Comparison of ENCODE assay signal across 25 mouse cellular contexts in the genomic region with DNA sequence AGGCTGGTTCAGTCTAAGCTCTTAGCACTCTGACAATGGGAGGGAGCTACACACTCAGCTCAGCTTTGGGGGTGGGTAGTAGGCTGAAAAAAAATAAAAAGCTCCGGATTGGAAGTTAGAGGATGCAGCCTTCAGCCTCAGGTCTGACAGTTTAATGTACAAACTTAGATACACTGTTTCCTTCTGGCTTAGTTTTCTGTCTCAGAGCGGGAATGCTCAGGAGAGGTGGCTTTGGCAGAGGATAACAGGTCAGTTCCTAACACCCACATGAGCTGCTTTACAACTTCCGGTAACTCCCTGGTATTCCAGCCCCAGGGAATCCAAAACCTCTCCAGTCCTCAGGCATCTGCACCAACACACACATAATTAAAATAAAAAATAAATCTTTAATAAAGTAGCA. TPM values are rescaled to one million over a fixed set of nuclear protein-coding genes. Genes with fewer than 3 reads are reported as not detected.
DNase-seq lines count a peak whose midpoint lies in the region; ATAC-seq lines count a peak whose summit lies in the region.
"Had no signal": no experiment of that assay in that cellular context is flagged by ENCODE, and none has a peak within 500 bp of the region (broad histone marks: within the 10 kb centered on the region; RNA-seq: fewer than 3 reads in every experiment).

No protein-coding gene starts in this region.

- DNase-seq in heart, adult 11 months, result peak; percentile 59
- DNase-seq in heart, adult 8-10 months (ENCODE audit: low spot score), result no peak
- DNase-seq in kidney, adult 18-20 months, result no peak
- DNase-seq in midbrain, embryonic 11.5 days (ENCODE audit: low spot score, missing footprints), result peak; percentile 67
- DNase-seq in midbrain, embryonic 10.5 days (ENCODE audit: low spot score), result no peak
- no peak for DNase-seq in ovary, adult 18-20 months (ENCODE audit: low spot score)
- DNase-seq: adrenal gland, postnatal 14 days; cerebellum, adult 11-12 months; cerebellum, adult 8-10 months; cerebellum, postnatal 10 days; cerebellum, postnatal 36 days; embryo, embryonic 11 days; gastrocnemius, postnatal 25 days; heart, adult 2 months had no signal

- 0 out of 2 replicates have a peak overlapping the region, but pooled peaks have one; percentile 1 for H3K27ac ChIP-seq in kidney, embryonic 15.5 days
- H3K27ac ChIP-seq in midbrain, embryonic 11.5 days (ENCODE audit: low read depth, low read length), result no peak overlapping the region
- no peak overlapping the region for H3K27ac ChIP-seq in midbrain, embryonic 10.5 days (replicated peaks)
- H3K27ac ChIP-seq: embryonic facial prominence, embryonic 10.5 days; embryonic facial prominence, embryonic 13.5 days; forebrain, embryonic 12.5 days; forebrain, embryonic 15.5 days; heart, adult 2 months; hindbrain, embryonic 10.5 days; hindbrain, embryonic 13.5 days; intestine, embryonic 15.5 days had no signal

- H3K4me3 ChIP-seq in kidney, embryonic 15.5 days (replicated peaks), result no peak overlapping the region
- H3K4me3 ChIP-seq in midbrain, embryonic 11.5 days (ENCODE audit: low read depth, low read length), result no peak overlapping the region
- no peak overlapping the region for H3K4me3 ChIP-seq in midbrain, embryonic 10.5 days
- H3K4me3 ChIP-seq: embryonic facial prominence, embryonic 10.5 days; embryonic facial prominence, embryonic 13.5 days; erythroblast, embryonic 14.5 days; forebrain, embryonic 12.5 days; forebrain, embryonic 15.5 days; heart, adult 2 months; hindbrain, embryonic 10.5 days; hindbrain, embryonic 13.5 days; intestine, embryonic 15.5 days had no signal

- H3K9ac ChIP-seq in kidney, embryonic 15.5 days, result no peak overlapping the region
- no peak overlapping the region for H3K9ac ChIP-seq in midbrain, embryonic 11.5 days (ENCODE audit: low read length)
- H3K9ac ChIP-seq: embryonic facial prominence, embryonic 13.5 days; forebrain, embryonic 12.5 days; forebrain, embryonic 15.5 days; hindbrain, embryonic 13.5 days; intestine, embryonic 15.5 days had no signal

- 50% methylated on average over 3 of the region's 3 CpGs for WGBS in kidney, embryonic 15.5 days
- 92% methylated on average over 3 of the region's 3 CpGs for WGBS in midbrain, embryonic 11.5 days
- 83% methylated on average over 3 of the region's 3 CpGs for WGBS in midbrain, embryonic 10.5 days

- H3K9me3 ChIP-seq in kidney, embryonic 15.5 days (replicated peaks), result no peaks in the 10 kb centered on the region
- H3K9me3 ChIP-seq in midbrain, embryonic 11.5 days (ENCODE audit: control insufficient read depth, low read length), result no peaks in the 10 kb centered on the region
- H3K9me3 ChIP-seq in midbrain, embryonic 10.5 days (replicated peaks), result no peaks in the 10 kb centered on the region
- H3K9me3 ChIP-seq: embryonic facial prominence, embryonic 10.5 days; embryonic facial prominence, embryonic 13.5 days; forebrain, embryonic 12.5 days; forebrain, embryonic 15.5 days; hindbrain, embryonic 10.5 days; hindbrain, embryonic 13.5 days; intestine, embryonic 15.5 days had no signal

- ATAC-seq in kidney, embryonic 15.5 days (replicated peaks; ENCODE audit: low FRiP score), result no peak
- no peak for ATAC-seq in midbrain, embryonic 11.5 days (ENCODE audit: low FRiP score)
- no peak for ATAC-seq in cerebellum, adult (ENCODE audit: insufficient number of reproducible peaks, low FRiP score, low TSS enrichment)
- ATAC-seq: forebrain, embryonic 15.5 days; hindbrain, embryonic 16.5 days; intestine, embryonic 15.5 days had no signal

- H3K27me3 ChIP-seq in kidney, embryonic 15.5 days, result no peaks in the 10 kb centered on the region
- no peaks in the 10 kb centered on the region for H3K27me3 ChIP-seq in midbrain, embryonic 11.5 days (ENCODE audit: control insufficient read depth, insufficient read depth, low read length)
- H3K27me3 ChIP-seq in midbrain, embryonic 10.5 days (ENCODE audit: low read depth, poor library complexity, severe bottlenecking), result no peaks in the 10 kb centered on the region
- H3K27me3 ChIP-seq: embryonic facial prominence, embryonic 13.5 days; forebrain, embryonic 12.5 days; forebrain, embryonic 15.5 days; hindbrain, embryonic 13.5 days; intestine, embryonic 15.5 days had no signal

- H3K4me2 ChIP-seq in kidney, embryonic 15.5 days, result no peak overlapping the region
- H3K4me2 ChIP-seq in midbrain, embryonic 11.5 days, result no peak overlapping the region
- H3K4me2 ChIP-seq: embryonic facial prominence, embryonic 13.5 days; forebrain, embryonic 12.5 days; forebrain, embryonic 15.5 days; hindbrain, embryonic 13.5 days; intestine, embryonic 15.5 days had no signal

- peaks cover 11% of the 10 kb centered on the region for H3K4me1 ChIP-seq in kidney, embryonic 15.5 days
- H3K4me1 ChIP-seq in midbrain, embryonic 11.5 days (ENCODE audit: control insufficient read depth, insufficient read depth, low read length), result peaks cover 2% of the 10 kb centered on the region; the same call in 1 of the 2 replicates
- peaks cover 13% of the 10 kb centered on the region for H3K4me1 ChIP-seq in midbrain, embryonic 10.5 days
- H3K4me1 ChIP-seq: embryonic facial prominence, embryonic 13.5 days; forebrain, embryonic 15.5 days; intestine, embryonic 15.5 days had no signal

- no peaks in the 10 kb centered on the region for H3K36me3 ChIP-seq in kidney, embryonic 15.5 days
- no peaks in the 10 kb centered on the region for H3K36me3 ChIP-seq in midbrain, embryonic 11.5 days (ENCODE audit: control insufficient read depth, insufficient read depth, low read length)
- H3K36me3 ChIP-seq in midbrain, embryonic 10.5 days, result 0 out of 2 replicates have a peak, but pooled peaks cover 3% of the 10 kb centered on the region
- H3K36me3 ChIP-seq: embryonic facial prominence, embryonic 10.5 days; embryonic facial prominence, embryonic 13.5 days; forebrain, embryonic 12.5 days; forebrain, embryonic 15.5 days; hindbrain, embryonic 10.5 days; hindbrain, embryonic 13.5 days; intestine, embryonic 15.5 days had no signal

RNA-seq across cellular contexts. Expression of gene Uspl1, which starts 4.3 kb away (rescaled TPM):
- 10 to 100 TPM; 18.6 to 24.4 (median 21.0) TPM for total RNA-seq in heart, adult 8-10 months (2022)
- 40.0 and 44.8 TPM in 2 replicates for polyA plus RNA-seq in kidney, embryonic 15.5 days (2015; fragmentation: Nextera tagmentation; extraction: Ambion mirVana)
- polyA plus RNA-seq in midbrain, embryonic 11.5 days (2014; fragmentation: Nextera tagmentation; extraction: Ambion mirVana), result 81.3 and 83.3 TPM in 2 replicates
- polyA plus RNA-seq in midbrain, embryonic 10.5 days (2016; fragmentation: Nextera tagmentation; extraction: Ambion mirVana), result 71.6 and 73.8 TPM in 2 replicates

RNA-seq across cellular contexts. Expression of gene Hmgb1, which starts 4.5 kb away (rescaled TPM):
- 10 to 100 TPM; 77.8 to 97.3 (median 89.0) TPM for total RNA-seq in heart, adult 8-10 months (2022)
- 1,463 and 1,782 TPM in 2 replicates for polyA plus RNA-seq in kidney, embryonic 15.5 days (2015; fragmentation: Nextera tagmentation; extraction: Ambion mirVana)
- polyA plus RNA-seq in midbrain, embryonic 11.5 days (2014; fragmentation: Nextera tagmentation; extraction: Ambion mirVana), result 1,896 and 1,979 TPM in 2 replicates
- 1,399 and 1,420 TPM in 2 replicates for polyA plus RNA-seq in midbrain, embryonic 10.5 days (2016; fragmentation: Nextera tagmentation; extraction: Ambion mirVana)

Comparison
In these comparisons a context has a peak if more than half of its experiments do, and no peak if none do; other contexts are left out.
1. DNase-seq: peak in heart, adult 11 months (single experiment) and midbrain, embryonic 11.5 days (single experiment); none in heart, adult 8-10 months (single experiment), kidney, adult 18-20 months (single experiment), midbrain, embryonic 10.5 days (single experiment) and ovary, adult 18-20 months (single experiment).